Mouse (Mus musculus): ENCODE results near the gene Zfp691.

DNA sequence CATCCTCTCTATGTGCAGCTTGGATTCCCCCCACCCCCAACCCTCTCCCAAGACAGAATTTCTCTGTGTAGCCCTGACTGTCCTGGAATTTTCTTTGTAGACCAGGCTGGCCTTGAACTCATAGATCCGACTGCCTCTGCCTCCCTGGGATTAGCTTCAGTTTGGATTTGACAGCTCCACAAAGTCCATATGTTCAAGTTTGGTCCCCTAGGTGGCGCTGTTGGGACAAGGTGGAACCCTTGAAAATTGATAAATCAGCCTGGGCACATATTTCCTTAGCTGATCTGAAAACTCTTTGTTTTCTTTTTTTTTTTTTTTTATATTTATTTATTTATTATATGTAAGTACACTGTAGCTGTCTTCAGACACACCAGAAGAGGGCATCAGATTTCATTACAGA lies 16.8 kb downstream of the Zfp691 start:
- TF ChIP-seq REST (IDR thresholded peaks at IDR 0.05; ENCODE audit: insufficient read depth, insufficient read length) (no peak), E2F4 (IDR thresholded peaks at IDR 0.05; ENCODE audit: insufficient read depth) (no peak), POLR2A (IDR thresholded peaks at IDR 0.05; ENCODE audit: insufficient read length, low read depth) (no peak), MAX (IDR thresholded peaks at IDR 0.05; ENCODE audit: low read depth) (no peak), POLR2AphosphoS2 (IDR thresholded peaks at IDR 0.05; ENCODE audit: insufficient read length, low read depth) (no peak), CEBPB (IDR thresholded peaks at IDR 0.05; ENCODE audit: insufficient read depth, poor library complexity, severe bottlenecking) (no peak), SRF (IDR thresholded peaks at IDR 0.05; ENCODE audit: control insufficient read depth, insufficient read length, low read depth) (no peak), MYOD1 (IDR thresholded peaks at IDR 0.05; ENCODE audit: control insufficient read depth in 1 of 3, insufficient read length in 2 of 3, low read depth in 2 of 3) (no peak), USF1 (IDR thresholded peaks at IDR 0.05; ENCODE audit: low read depth) (no peak), TCF12 (IDR thresholded peaks at IDR 0.05; ENCODE audit: insufficient read depth, poor library complexity, severe bottlenecking) (no peak)
